Mouse (Mus musculus): ENCODE data around the gene Rassf8. TPM values are rescaled to one million over a fixed set of nuclear protein-coding genes. Genes with fewer than 3 reads are reported as not detected.

Gene Rassf8
- polyA plus RNA-seq, 1 experiment from 2014 or later = 4.4 TPM

DNA sequence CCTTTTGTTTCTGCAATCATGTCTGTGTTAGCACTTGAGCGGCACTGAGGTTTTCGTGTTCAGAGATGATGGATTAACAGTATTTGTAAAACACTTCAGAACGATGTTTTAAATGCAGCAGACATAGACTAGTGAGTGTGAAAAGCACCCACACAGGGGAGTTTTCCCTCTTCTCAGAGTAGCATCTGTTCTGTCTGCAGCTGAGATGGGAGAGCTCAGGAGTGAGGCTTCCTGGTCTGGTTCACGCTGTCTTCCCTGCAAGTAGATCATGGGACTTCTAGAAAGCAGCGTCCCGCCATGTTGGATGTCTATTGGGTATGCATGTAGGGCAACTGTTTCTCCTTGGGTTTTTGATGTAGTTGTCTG lies 10.1 kb downstream of the Rassf8 start:
- no peak overlapping the region for H3K27ac ChIP-seq (ENCODE audit: low read depth, low read length)
- 76% methylated on average over 6 of the region's 6 CpGs for WGBS
- H3K4me3 ChIP-seq (ENCODE audit: low read length) = no peak overlapping the region
- H3K36me3 ChIP-seq (ENCODE audit: control insufficient read depth, insufficient read depth, low read length) = no peaks in the 10 kb centered on the region
- H3K27me3 ChIP-seq (replicated peaks; ENCODE audit: control insufficient read depth, insufficient read depth, low read length) = no peaks in the 10 kb centered on the region
- no peak overlapping the region for H3K4me2 ChIP-seq (ENCODE audit: low read length)
- H3K9me3 ChIP-seq (ENCODE audit: control insufficient read depth, low read length) = no peaks in the 10 kb centered on the region
- ATAC-seq = no peak
- no peak overlapping the region for H3K9ac ChIP-seq (ENCODE audit: low read depth, low read length)
- H3K4me1 ChIP-seq (ENCODE audit: control insufficient read depth, insufficient read depth, low read depth, low read length) = no peaks in the 10 kb centered on the region

DNA sequence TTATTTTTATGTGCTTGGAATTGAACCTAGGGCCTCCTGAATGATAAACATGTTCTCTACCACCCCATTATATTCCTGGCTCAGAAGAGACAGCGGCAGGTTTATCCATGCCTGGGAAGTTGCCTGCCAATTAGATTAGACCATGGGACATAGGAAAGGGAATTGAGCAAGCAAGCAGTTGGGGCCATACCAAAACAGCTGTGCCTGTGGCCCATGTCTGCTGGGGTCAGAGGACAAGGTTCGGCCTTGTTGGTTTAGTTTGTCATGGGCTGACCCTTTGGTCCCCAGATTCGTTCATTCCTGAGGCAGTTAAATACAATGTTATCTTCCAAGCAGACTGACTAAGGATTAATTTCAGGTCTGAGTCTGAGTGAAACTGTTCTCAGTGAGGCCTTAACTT lies 10.8 kb downstream of the Rassf8 start:
- no peak for ATAC-seq
- Histone ChIP-seq H3K9me3 (ENCODE audit: control insufficient read depth, low read length) (no peaks in the 10 kb centered on the region), H3K36me3 (ENCODE audit: control insufficient read depth, insufficient read depth, low read length) (no peaks in the 10 kb centered on the region), H3K4me3 (ENCODE audit: low read length) (no peak overlapping the region), H3K27me3 (replicated peaks; ENCODE audit: control insufficient read depth, insufficient read depth, low read length) (no peaks in the 10 kb centered on the region), H3K9ac (ENCODE audit: low read depth, low read length) (no peak overlapping the region), H3K27ac (ENCODE audit: low read depth, low read length) (no peak overlapping the region), H3K4me1 (ENCODE audit: control insufficient read depth, insufficient read depth, low read depth, low read length) (no peaks in the 10 kb centered on the region), H3K4me2 (ENCODE audit: low read length) (no peak overlapping the region)
- WGBS = 86% methylated on average over 3 of the region's 3 CpGs

DNA sequence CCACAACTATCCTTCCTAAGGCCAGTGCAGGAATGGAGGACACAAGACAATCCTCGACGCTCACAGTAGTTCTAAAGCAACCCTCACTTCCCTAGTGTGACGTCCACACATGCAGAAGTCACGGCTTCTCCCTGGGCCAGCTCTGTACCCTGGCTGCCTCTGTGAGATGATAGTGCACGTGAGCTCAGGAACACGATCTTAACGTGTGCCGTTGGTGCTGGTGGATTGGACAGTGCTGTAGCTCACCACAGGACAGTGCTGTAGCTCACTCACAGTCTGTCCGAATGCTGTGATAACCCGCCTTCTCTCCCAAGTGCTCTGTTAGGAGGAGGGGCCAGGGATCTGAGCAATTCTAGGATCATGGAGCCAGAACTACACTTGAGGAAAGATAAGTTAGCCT lies 12.1 kb downstream of the Rassf8 start:
- H3K9ac ChIP-seq (ENCODE audit: low read depth, low read length) = no peak overlapping the region
- WGBS = 89% methylated on average over 10 of the region's 10 CpGs
- no peak overlapping the region for H3K4me3 ChIP-seq (ENCODE audit: low read length)
- no peaks in the 10 kb centered on the region for H3K36me3 ChIP-seq (ENCODE audit: control insufficient read depth, insufficient read depth, low read length)
- no peak for ATAC-seq
- no peak overlapping the region for H3K27ac ChIP-seq (ENCODE audit: low read depth, low read length)
- no peak overlapping the region for H3K4me2 ChIP-seq (ENCODE audit: low read length)
- no peaks in the 10 kb centered on the region for H3K9me3 ChIP-seq (ENCODE audit: control insufficient read depth, low read length)
- no peaks in the 10 kb centered on the region for H3K4me1 ChIP-seq (ENCODE audit: control insufficient read depth, insufficient read depth, low read depth, low read length)
- no peaks in the 10 kb centered on the region for H3K27me3 ChIP-seq (replicated peaks; ENCODE audit: control insufficient read depth, insufficient read depth, low read length)

DNA sequence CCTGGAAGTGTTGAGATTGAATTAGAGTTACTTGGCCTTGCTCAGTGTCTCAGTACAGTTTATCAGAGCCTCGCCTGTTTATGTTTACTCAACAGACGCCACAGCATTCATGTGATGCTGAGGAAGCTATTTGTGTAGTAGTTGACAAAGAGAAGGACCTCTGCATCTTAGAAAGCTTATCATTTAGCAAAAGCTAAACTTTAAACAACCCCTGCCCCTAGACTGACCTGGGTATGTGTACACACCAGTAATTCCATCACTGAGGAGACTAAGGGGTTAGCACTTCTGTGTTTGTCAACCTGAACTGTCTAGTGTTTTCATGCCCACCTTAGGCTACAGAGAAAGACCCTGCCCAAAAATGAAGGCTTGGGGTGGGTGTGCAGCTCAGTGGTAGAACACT lies 12.9 kb downstream of the Rassf8 start:
- Histone ChIP-seq H3K9ac (ENCODE audit: low read depth, low read length) (no peak overlapping the region), H3K4me3 (ENCODE audit: low read length) (no peak overlapping the region), H3K4me1 (ENCODE audit: control insufficient read depth, insufficient read depth, low read depth, low read length) (no peaks in the 10 kb centered on the region), H3K27ac (ENCODE audit: low read depth, low read length) (no peak overlapping the region), H3K27me3 (replicated peaks; ENCODE audit: control insufficient read depth, insufficient read depth, low read length) (no peaks in the 10 kb centered on the region), H3K4me2 (ENCODE audit: low read length) (no peak overlapping the region), H3K9me3 (ENCODE audit: control insufficient read depth, low read length) (no peaks in the 10 kb centered on the region), H3K36me3 (ENCODE audit: control insufficient read depth, insufficient read depth, low read length) (no peaks in the 10 kb centered on the region)
- 79% methylated on average over 2 of the region's 2 CpGs for WGBS
- ATAC-seq = no peak

DNA sequence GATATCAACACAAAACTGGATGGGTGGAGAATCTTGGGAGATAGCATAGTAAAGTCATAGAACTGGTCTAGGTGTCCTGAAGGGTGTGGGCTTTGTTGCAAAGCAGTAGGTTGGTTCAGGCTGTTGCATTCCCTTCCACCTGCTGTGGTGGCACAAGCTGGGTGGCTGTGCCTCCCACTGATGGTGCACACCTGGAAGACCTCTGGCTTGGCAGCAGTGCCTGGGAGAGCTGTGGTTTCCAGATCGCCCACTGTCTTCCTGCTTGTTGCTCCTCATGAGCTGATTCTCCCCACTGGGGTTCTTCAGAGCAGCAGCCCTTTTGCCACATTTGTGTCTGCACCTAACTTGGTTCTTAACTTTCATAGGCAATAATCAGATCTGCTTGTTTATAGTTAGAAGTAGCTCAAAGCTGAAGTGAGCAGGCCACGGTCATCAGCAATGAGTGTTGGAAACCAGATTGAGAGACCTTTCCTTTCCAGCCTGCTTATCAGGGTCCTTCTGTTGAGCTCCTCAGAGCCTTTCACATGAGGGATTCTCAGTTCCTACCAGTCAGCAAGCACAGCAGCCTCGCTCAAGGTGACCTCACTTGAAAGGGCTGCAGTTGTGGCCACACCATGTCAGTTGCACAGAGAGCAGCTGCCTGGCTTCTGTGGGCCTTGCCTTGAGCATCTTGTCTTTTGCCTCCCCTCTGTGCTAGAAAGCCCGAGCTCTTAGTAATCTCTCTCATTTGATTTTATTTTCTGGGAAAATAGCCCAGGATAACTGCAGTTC lies 13.9 kb downstream of the Rassf8 start:
- Histone ChIP-seq H3K4me3 (ENCODE audit: low read length) (no peak overlapping the region), H3K4me2 (ENCODE audit: low read length) (no peak overlapping the region), H3K36me3 (ENCODE audit: control insufficient read depth, insufficient read depth, low read length) (no peaks in the 10 kb centered on the region), H3K27ac (ENCODE audit: low read depth, low read length) (no peak overlapping the region), H3K9me3 (ENCODE audit: control insufficient read depth, low read length) (no peaks in the 10 kb centered on the region), H3K27me3 (replicated peaks; ENCODE audit: control insufficient read depth, insufficient read depth, low read length) (no peaks in the 10 kb centered on the region), H3K4me1 (ENCODE audit: control insufficient read depth, insufficient read depth, low read depth, low read length) (no peaks in the 10 kb centered on the region), H3K9ac (ENCODE audit: low read depth, low read length) (no peak overlapping the region)
- ATAC-seq = no peak
- 84% methylated on average over 4 of the region's 4 CpGs for WGBS

DNA sequence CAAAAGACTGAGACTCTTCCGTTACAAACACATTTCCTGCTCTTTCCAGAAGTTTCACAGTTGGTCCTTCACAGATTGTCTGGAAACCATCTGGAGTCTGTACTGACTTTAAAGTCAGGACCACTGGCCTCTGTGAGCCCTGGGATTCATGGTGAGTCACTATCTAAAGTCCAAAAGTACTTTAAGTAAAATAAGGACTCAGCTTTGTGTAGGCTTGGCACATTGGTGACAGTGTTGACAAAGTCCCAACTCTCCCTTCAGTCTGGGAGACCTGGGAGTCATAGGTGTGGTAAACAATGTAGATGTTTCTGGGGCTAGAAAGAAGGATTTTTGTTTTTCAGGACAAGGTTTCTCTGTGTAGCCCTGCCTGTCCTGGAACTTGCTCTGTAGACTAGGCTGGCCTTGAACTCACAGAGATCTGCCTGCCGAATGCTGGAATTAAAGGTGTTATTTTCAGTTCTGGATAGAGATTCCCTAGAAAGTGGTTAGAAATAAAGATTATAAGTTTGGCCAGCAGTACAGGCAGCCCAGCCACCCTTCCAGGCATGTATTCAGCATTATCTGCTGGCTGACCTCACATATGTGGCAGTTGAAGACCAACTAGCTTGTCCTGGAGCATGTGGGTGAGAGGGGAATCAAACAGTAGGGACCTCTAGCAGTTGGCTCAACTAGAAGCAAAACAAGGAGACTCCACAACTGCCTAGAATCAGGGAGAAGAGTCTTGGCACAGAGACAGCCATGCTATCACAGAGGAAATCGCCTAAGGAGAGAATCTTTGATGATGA lies 14.8 kb downstream of the Rassf8 start:
- WGBS = 85% methylated on average over 3 of the region's 3 CpGs
- H3K9me3 ChIP-seq (ENCODE audit: control insufficient read depth, low read length) = no peaks in the 10 kb centered on the region
- no peak overlapping the region for H3K4me2 ChIP-seq (ENCODE audit: low read length)

DNA sequence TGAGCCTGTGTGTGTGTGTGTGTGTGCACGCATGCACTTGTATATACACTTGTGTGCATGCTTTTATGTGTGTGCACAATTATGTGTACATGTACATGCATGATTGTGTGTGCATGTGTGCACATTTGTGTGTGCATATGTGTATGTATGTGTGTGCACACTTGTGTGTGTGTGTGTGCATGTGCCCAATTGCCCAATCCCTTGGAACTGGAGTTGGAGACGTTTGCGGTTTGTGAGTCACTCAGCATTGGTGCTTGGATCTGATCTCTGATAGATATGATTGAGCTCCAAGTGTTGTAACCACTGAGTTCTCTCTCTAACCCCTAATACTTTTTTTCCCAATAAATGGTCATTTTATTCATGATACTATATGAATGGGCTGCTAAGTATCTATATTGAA lies 15.5 kb downstream of the Rassf8 start:
- Histone ChIP-seq H3K36me3 (ENCODE audit: control insufficient read depth, insufficient read depth, low read length) (no peaks in the 10 kb centered on the region), H3K9ac (ENCODE audit: low read depth, low read length) (no peak overlapping the region), H3K4me1 (ENCODE audit: control insufficient read depth, insufficient read depth, low read depth, low read length) (no peaks in the 10 kb centered on the region), H3K4me3 (ENCODE audit: low read length) (no peak overlapping the region), H3K9me3 (ENCODE audit: control insufficient read depth, low read length) (no peaks in the 10 kb centered on the region), H3K27ac (ENCODE audit: low read depth, low read length) (no peak overlapping the region), H3K4me2 (ENCODE audit: low read length) (no peak overlapping the region), H3K27me3 (replicated peaks; ENCODE audit: control insufficient read depth, insufficient read depth, low read length) (no peaks in the 10 kb centered on the region)
- ATAC-seq = no peak
- WGBS = 97% methylated on average over 3 of the region's 3 CpGs

More for the DNA sequence above, 14.8 kb downstream of the Rassf8 start:
- ATAC-seq = no peak
- H3K4me1 ChIP-seq (ENCODE audit: control insufficient read depth, insufficient read depth, low read depth, low read length) = no peaks in the 10 kb centered on the region
- H3K27me3 ChIP-seq (replicated peaks; ENCODE audit: control insufficient read depth, insufficient read depth, low read length) = no peaks in the 10 kb centered on the region
- no peak overlapping the region for H3K9ac ChIP-seq (ENCODE audit: low read depth, low read length)
- no peak overlapping the region for H3K27ac ChIP-seq (ENCODE audit: low read depth, low read length)
- no peaks in the 10 kb centered on the region for H3K36me3 ChIP-seq (ENCODE audit: control insufficient read depth, insufficient read depth, low read length)
- H3K4me3 ChIP-seq (ENCODE audit: low read length) = no peak overlapping the region

DNA sequence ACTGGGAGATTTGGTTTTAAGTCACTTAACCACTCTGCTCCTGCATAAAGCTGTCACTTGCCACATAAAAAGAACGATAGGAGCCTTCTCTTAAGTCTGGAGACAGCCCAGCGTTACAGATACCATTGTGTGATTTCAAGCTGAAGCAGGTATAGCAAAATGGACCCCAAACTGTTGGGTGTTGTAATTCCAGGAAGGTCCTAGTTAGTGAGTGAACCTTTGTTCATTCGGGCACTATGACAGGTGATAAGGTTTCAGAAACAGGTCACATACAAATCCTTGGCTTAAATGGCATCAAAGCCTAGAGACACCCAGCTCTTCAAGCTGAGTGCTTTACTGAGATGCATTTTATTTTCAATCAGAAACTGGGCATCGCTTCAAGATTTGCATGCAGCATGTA lies 16.5 kb downstream of the Rassf8 start:
- ATAC-seq = no peak
- Histone ChIP-seq H3K9me3 (ENCODE audit: control insufficient read depth, low read length) (no peaks in the 10 kb centered on the region), H3K27me3 (replicated peaks; ENCODE audit: control insufficient read depth, insufficient read depth, low read length) (no peaks in the 10 kb centered on the region), H3K4me2 (ENCODE audit: low read length) (no peak overlapping the region), H3K4me1 (ENCODE audit: control insufficient read depth, insufficient read depth, low read depth, low read length) (no peaks in the 10 kb centered on the region), H3K9ac (ENCODE audit: low read depth, low read length) (no peak overlapping the region), H3K36me3 (ENCODE audit: control insufficient read depth, insufficient read depth, low read length) (no peaks in the 10 kb centered on the region), H3K27ac (ENCODE audit: low read depth, low read length) (no peak overlapping the region), H3K4me3 (ENCODE audit: low read length) (no peak overlapping the region)
- 87% methylated on average over 4 of the region's 4 CpGs for WGBS

DNA sequence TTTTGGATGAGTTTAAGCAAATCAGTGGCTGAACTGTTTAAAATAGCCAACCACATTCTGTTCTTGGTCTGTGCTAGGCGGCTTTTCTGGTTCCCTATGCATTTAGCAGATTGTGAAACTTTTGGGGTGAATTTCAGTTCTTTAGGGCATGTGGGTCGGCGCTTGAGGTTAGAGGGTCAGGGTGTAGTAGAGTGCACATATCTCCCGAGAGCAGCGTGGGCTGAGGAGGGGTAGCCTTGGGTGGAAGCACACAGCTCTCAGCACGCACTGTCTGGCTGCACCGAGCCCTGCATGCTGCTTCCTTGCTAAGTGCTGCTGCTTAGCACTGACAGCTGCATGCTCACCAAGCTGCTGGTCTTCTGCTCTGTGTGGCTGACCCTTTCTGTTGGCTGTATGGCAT lies 18.5 kb downstream of the Rassf8 start:
- H3K4me2 ChIP-seq (ENCODE audit: low read length) = no peak overlapping the region
- no peaks in the 10 kb centered on the region for H3K36me3 ChIP-seq (ENCODE audit: control insufficient read depth, insufficient read depth, low read length)
- WGBS = 80% methylated on average over 7 of the region's 7 CpGs
- H3K27ac ChIP-seq (ENCODE audit: low read depth, low read length) = no peak overlapping the region
- H3K27me3 ChIP-seq (replicated peaks; ENCODE audit: control insufficient read depth, insufficient read depth, low read length) = no peaks in the 10 kb centered on the region
- no peak overlapping the region for H3K4me3 ChIP-seq (ENCODE audit: low read length)
- no peak for ATAC-seq
- no peaks in the 10 kb centered on the region for H3K9me3 ChIP-seq (ENCODE audit: control insufficient read depth, low read length)
- no peak overlapping the region for H3K9ac ChIP-seq (ENCODE audit: low read depth, low read length)
- H3K4me1 ChIP-seq (ENCODE audit: control insufficient read depth, insufficient read depth, low read depth, low read length) = no peaks in the 10 kb centered on the region

Measured in hindbrain, embryonic 16.5 days (tissue).